Mouse (Mus musculus) forebrain, postnatal 0 days (tissue): Measurements from ENCODE around the gene Sept7. TPM values are rescaled to one million over a fixed set of nuclear protein-coding genes. Genes with fewer than 3 reads are reported as not detected.

Experiments used
- ATAC-seq: fragments of 200-750 bp; cut with Nextera tagmentation; 2 replicates; pipeline ENCODE4 v1.8.0; 2017; ENCODE audit warnings: mild to moderate bottlenecking, moderate library complexity
- DNase-seq: peaks from one replicate; pipeline ENCODE4 v3.0.0-alpha.2; 2015
- H3K27ac ChIP-seq: fragments of 300-500 bp; sonication (generic); 2 replicates; pipeline ENCODE4 v1.5.1; 2014; ENCODE audit warnings: low read depth, mild to moderate bottlenecking, antibody characterized with exemption, low read length, moderate library complexity, mixed read lengths
- H3K27me3 ChIP-seq: fragments of 300-500 bp; sonication (generic); 2 replicates; pipeline ENCODE4 v1.6.1; 2014; ENCODE audit warnings: mild to moderate bottlenecking, low read length, mixed read lengths; ENCODE audit not compliant: insufficient read depth
- H3K36me3 ChIP-seq: fragments of 300-500 bp; sonication (generic); 2 replicates; pipeline ENCODE4 v1.6.1; 2014; ENCODE audit warnings: mild to moderate bottlenecking, moderate library complexity; ENCODE audit not compliant: insufficient read depth
- H3K4me1 ChIP-seq: fragments of 300-500 bp; sonication (generic); 2 replicates; pipeline ENCODE4 v1.6.1; 2014; ENCODE audit warnings: antibody characterized with exemption; ENCODE audit not compliant: insufficient read depth
- H3K4me2 ChIP-seq: fragments of 300-500 bp; sonication (generic); 2 replicates; pipeline ENCODE4 v1.6.1; 2014; ENCODE audit warnings: low read depth, mild to moderate bottlenecking, moderate library complexity
- H3K4me3 ChIP-seq: fragments of 300-500 bp; sonication (generic); 2 replicates; pipeline ENCODE4 v1.5.1; 2014; ENCODE audit warnings: low read depth, low read length, mixed read lengths
- H3K9ac ChIP-seq: fragments of 300-500 bp; sonication (generic); 2 replicates; pipeline ENCODE4 v1.6.1; 2014; ENCODE audit warnings: mild to moderate bottlenecking
- H3K9me3 ChIP-seq: fragments of 300-500 bp; sonication (generic); 2 replicates; pipeline ENCODE4 v1.6.1; 2016; ENCODE audit warnings: low read length
- CTCF ChIP-seq: sonication (generic); IDR thresholded peaks from 2 replicates; pipeline ENCODE4 v1.5.1; 2016; ENCODE audit warnings: antibody characterized with exemption, control low read depth, low read depth
- WGBS: fragments of 180-500 bp; shearing (Covaris S2); extraction: QIAGEN DNeasy Blood & Tissue Kit; methylation state at CpG from one replicate; pipeline ENCODE4 v1.1.7; 2014; 5-methylcytosine and 5-hydroxymethylcytosine counted together
- polyA plus RNA-seq: library from polyadenylated mRNA; unstranded; fragments of >200 nt; fragmentation: Nextera tagmentation; extraction: Ambion mirVana; gene quantifications from 2 replicates; pipeline ENCODE4 v1.2.1, GENCODE M21; 2015
- total RNA-seq: library from RNA; depleted of rRNA; stranded (reverse); fragments of >200 nt; gene quantifications from 2 replicates; pipeline ENCODE4 v1.2.3, GENCODE M21; 2014

Sept7 gene
- total and polyA plus RNA-seq, 2 experiments from 2014 or later = 233 to 277 TPM

- H3K27me3 ChIP-seq = no peaks in the 10 kb centered on the region
- no peaks in the 10 kb centered on the region for H3K9me3 ChIP-seq
- no peak overlapping the region for H3K9ac ChIP-seq
- no peak overlapping the region for H3K27ac ChIP-seq
- no peak overlapping the region for H3K4me2 ChIP-seq
- no peak for DNase-seq
- 83% methylated on average over 4 of the region's 4 CpGs for WGBS
- H3K4me1 ChIP-seq = no peaks in the 10 kb centered on the region
- H3K36me3 ChIP-seq = no peaks in the 10 kb centered on the region
- no peak for ATAC-seq
- no peak overlapping the region for H3K4me3 ChIP-seq
- TF ChIP-seq CTCF = no peak
Measured at GRCm38 (mm10) chr9:25243926-25244657, 8.1 kb upstream of the Sept7 start.

- no peak for DNase-seq
- Histone ChIP-seq H3K27ac (no peak overlapping the region), H3K9ac (no peak overlapping the region), H3K9me3 (no peaks in the 10 kb centered on the region), H3K4me3 (no peak overlapping the region), H3K27me3 (no peaks in the 10 kb centered on the region), H3K36me3 (no peaks in the 10 kb centered on the region), H3K4me2 (no peak overlapping the region), H3K4me1 (no peaks in the 10 kb centered on the region)
- 83% methylated on average over 4 of the region's 4 CpGs for WGBS
- TF ChIP-seq CTCF = no peak
- ATAC-seq = no peak
Measured at GRCm38 (mm10) chr9:25245125-25245524, 7.1 kb upstream of the Sept7 start.

DNA sequence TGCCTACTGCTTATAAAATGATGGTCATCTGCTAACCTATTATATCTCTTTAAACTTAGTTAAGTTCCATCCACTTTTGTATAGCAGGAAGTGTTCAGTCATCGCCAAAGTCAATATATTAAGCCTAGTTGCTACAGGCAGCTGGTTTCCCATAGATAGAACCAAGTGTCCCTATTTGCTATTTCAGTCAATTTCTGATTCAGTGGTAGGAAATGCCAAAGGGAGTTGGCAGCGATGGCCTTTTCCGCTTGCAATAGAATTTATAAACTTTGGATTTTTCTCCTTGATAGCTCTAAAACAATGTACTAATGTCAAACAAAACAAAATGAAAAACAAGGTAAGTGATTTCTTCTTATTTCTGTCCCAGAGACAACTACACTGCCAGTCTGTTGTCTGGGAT, 5.7 kb upstream of the Sept7 start:
- no peaks in the 10 kb centered on the region for H3K27me3 ChIP-seq
- TF ChIP-seq CTCF = no peak
- no peak overlapping the region for H3K9ac ChIP-seq
- no peak overlapping the region for H3K4me2 ChIP-seq
- H3K9me3 ChIP-seq = no peaks in the 10 kb centered on the region
- no peaks in the 10 kb centered on the region for H3K36me3 ChIP-seq
- 0 out of 2 replicates have a peak, but pooled peaks cover 5% of the 10 kb centered on the region for H3K4me1 ChIP-seq
- WGBS = 88% methylated on average over 3 of the region's 3 CpGs
- H3K4me3 ChIP-seq = no peak overlapping the region
- no peak overlapping the region for H3K27ac ChIP-seq
- DNase-seq = no peak
- no peak for ATAC-seq

- no peak for DNase-seq
- peak overlapping the region; percentile 99 for H3K4me3 ChIP-seq
- H3K9ac ChIP-seq = peak overlapping the region; percentile 92
- H3K27ac ChIP-seq = peak overlapping the region; percentile 99; the same call in 1 of the 2 replicates
- ATAC-seq = no peak
- WGBS = 8% methylated on average over 6 of the region's 6 CpGs
- H3K36me3 ChIP-seq = no peaks in the 10 kb centered on the region
- peaks cover 21% of the 10 kb centered on the region for H3K4me1 ChIP-seq
- peak overlapping the region; percentile 65 for H3K4me2 ChIP-seq
- H3K27me3 ChIP-seq = no peaks in the 10 kb centered on the region
- TF ChIP-seq CTCF = no peak
- no peaks in the 10 kb centered on the region for H3K9me3 ChIP-seq
Measured at GRCm38 (mm10) chr9:25251174-25251573, 1.1 kb upstream of the Sept7 start.

- H3K4me1 ChIP-seq = peaks cover 21% of the 10 kb centered on the region
- H3K4me2 ChIP-seq = peak overlapping the region; percentile 65
- TF ChIP-seq CTCF = no peak
- WGBS = under 1% methylated on average over 41 of the region's 41 CpGs
- no peaks in the 10 kb centered on the region for H3K9me3 ChIP-seq
- peak overlapping the region; percentile 99 for H3K27ac ChIP-seq
- no peaks in the 10 kb centered on the region for H3K27me3 ChIP-seq
- no peaks in the 10 kb centered on the region for H3K36me3 ChIP-seq
- no peak for DNase-seq
- peak; percentile 88 for ATAC-seq
- H3K9ac ChIP-seq = peak overlapping the region; percentile 92
- peak overlapping the region; percentile 99 for H3K4me3 ChIP-seq
Measured at GRCm38 (mm10) chr9:25251611-25252282, 492 bp upstream of the Sept7 start.

DNA sequence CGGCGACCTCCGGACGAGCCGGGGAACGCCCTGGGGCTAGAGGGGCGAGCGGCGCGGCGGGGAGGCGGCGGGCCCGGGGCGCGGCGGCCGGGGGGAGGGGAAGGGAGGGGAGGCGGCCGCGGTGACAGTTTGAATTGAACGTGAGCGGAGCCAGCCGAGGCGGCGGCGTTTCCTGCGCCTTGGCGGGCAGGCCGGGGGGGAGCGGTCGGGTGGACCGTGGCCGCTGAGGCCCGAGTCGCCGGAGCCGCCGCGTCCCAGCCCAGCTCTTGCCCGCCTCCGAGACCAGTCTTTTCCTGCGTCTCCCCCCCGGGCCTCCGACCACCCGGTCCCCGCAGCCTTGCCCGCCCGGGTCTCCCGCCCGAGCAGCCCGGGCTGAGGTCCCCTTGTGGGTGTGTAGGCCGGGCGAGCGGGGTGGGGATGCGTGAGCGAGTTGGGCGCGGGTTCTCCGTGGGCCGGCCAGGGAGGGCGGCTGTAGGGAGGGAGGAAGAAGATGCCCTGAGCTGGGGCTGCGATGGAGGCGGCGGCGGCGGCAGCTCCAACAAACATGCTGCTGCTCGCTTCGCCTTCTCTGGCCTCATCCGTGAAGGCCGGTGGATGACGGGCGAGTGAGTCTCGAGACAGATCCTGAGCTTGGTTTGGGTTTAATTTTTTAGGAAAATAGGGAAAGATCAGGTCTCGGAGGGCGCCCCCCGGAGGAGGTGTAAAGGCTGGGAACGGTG, 679 bp downstream of the Sept7 start:
- peak overlapping the region; percentile 99 for H3K27ac ChIP-seq
- peak overlapping the region; percentile 99 for H3K4me3 ChIP-seq
- H3K9me3 ChIP-seq = no peaks in the 10 kb centered on the region
- ATAC-seq (peak; percentile 48), DNase-seq (peak; percentile 50)
- peak overlapping the region; percentile 44 for H3K4me2 ChIP-seq
- peak overlapping the region; percentile 92 for H3K9ac ChIP-seq
- no peaks in the 10 kb centered on the region for H3K27me3 ChIP-seq
- H3K4me1 ChIP-seq = peaks cover 21% of the 10 kb centered on the region
- under 1% methylated on average over 66 of the region's 78 CpGs for WGBS
- peak; percentile 56 for TF ChIP-seq CTCF
- no peaks in the 10 kb centered on the region for H3K36me3 ChIP-seq
